ENCODE assay signal across 8 mouse cellular contexts in the genomic region with DNA sequence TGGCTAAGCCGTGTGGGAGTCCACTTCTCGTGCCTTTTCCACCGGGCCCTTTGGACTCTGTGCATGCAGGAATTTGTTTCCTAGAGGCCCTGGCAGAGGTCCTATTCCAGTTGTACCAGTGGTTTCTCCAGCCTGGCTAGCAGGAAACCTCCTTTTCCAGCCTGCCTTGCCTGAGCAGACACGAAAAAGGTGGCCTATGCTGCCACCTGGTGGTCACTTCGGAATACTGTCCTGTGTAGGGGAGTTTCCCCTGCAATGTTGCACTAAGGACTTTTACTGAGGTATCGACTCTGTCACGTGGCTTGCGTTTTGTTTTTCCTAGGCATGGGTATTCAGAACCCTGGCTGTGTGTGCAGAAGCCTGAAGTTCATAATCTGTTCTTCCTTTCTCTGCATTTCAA. TPM values are rescaled to one million over a fixed set of nuclear protein-coding genes. Genes with fewer than 3 reads are reported as not detected.
DNase-seq lines count a peak whose midpoint lies in the region; ATAC-seq and TF ChIP-seq lines count a peak whose summit lies in the region.

No protein-coding gene starts in this region.

- peak; percentile 96 for ATAC-seq in activated CD4-positive, CD25-positive, alpha-beta regulatory T cell, adult 4 months
- ATAC-seq in common myeloid progenitor, adult 5-6 weeks (replicated peaks; ENCODE audit: low read depth, poor library complexity, severe bottlenecking) = peak; percentile 48

- peaks cover 11% of the 10 kb centered on the region for H3K27me3 ChIP-seq in megakaryocyte, embryonic 14.5 days (replicated peaks)

- H3K27ac ChIP-seq in left cerebral cortex, adult 2 months = no peak overlapping the region

- TF ChIP-seq CTCF in left cerebral cortex, adult 2 months (IDR thresholded peaks at IDR 0.05) = peak; percentile 72

- H3K36me3 ChIP-seq in megakaryocyte, embryonic 14.5 days (replicated peaks; ENCODE audit: low read length) = peaks cover 14% of the 10 kb centered on the region

- H3K4me1 ChIP-seq in megakaryocyte, embryonic 14.5 days = peaks cover 82% of the 10 kb centered on the region

- H3K4me3 ChIP-seq in left cerebral cortex, adult 2 months = no peak overlapping the region
- peak overlapping the region; percentile 86 for H3K4me3 ChIP-seq in megakaryocyte, embryonic 14.5 days (replicated peaks)

- intact Hi-C loops in left cerebral cortex, adult 2 months (cut with DNase I) = loop anchor here (1.0 to 10.0 kb wide), 4 partner anchors 63 to 1121 kb away; no protein-coding TSS in a partner anchor

- no peaks in the 10 kb centered on the region for H3K9me3 ChIP-seq in megakaryocyte, embryonic 14.5 days

- DNase-seq in gastrocnemius, adult 8-10 months (ENCODE audit: low spot score in 2 of 2) = peak; percentile 59 to 63
- peak; percentile 97 for DNase-seq in hindlimb bud, embryonic 11.5 days (ENCODE audit: extremely low spot score, low read depth, low spot score)
- peak; percentile 82 to 88 for DNase-seq in left cerebral cortex, adult 2 months (ENCODE audit: extremely low spot score in 1 of 2, low spot score in 2 of 2)
- DNase-seq in right cerebral cortex, adult 2 months (ENCODE audit: low spot score in 2 of 2) = peak; percentile 88 to 89
- peak; percentile 83 to 86 for DNase-seq in urinary bladder, postnatal 36 days (ENCODE audit: low spot score in 2 of 2)

RNA-seq across cellular contexts. Expression of a gene that starts 16.2 kb away (rescaled TPM):
- polyA plus RNA-seq in activated CD4-positive, CD25-positive, alpha-beta regulatory T cell, adult 4 months (2017; shearing (Covaris generic)) = under 1 TPM; 0.56 to 0.78 TPM
- total RNA-seq in common myeloid progenitor, adult 5-6 weeks (2017) = 10.0 and 18.5 TPM in 2 replicates
- 1 to 10 TPM; 2.1 to 5.4 (median 2.4) TPM for total RNA-seq in gastrocnemius, adult 8-10 months (2022)
- 10 to 100 TPM; 16.9 to 21.3 TPM for total RNA-seq in left cerebral cortex, adult 2 months (2021)
- polyA plus RNA-seq in megakaryocyte, embryonic 14.5 days (2012; ENCODE audit: insufficient read depth, low replicate concordance) = 118 and 153 TPM in 2 replicates
